Mouse (Mus musculus): ENCODE results near the gene Crabp2. TPM values are rescaled to one million over a fixed set of nuclear protein-coding genes. Genes with fewer than 3 reads are reported as not detected.
A peak's percentile ranks its signal among the peaks of the same experiment; 100 is the strongest.

Crabp2 gene
- polyA plus RNA-seq, 1 experiment, result not detected

GRCm38 (mm10) chr3:87919336-87920108 lies 28.9 kb upstream of the Crabp2 start, which contains the start of gene Mrpl24:
Gene Mrpl24 (plus strand): TSS chr3:87919506.
- H3K27ac ChIP-seq (ENCODE audit: insufficient read depth, low read depth, low read length), result peak within 1 kb of the TSS; percentile 33; the same call in 1 of the 2 replicates

GRCm38 (mm10) chr3:87920270-87920943 lies 28.1 kb upstream of the Crabp2 start:
- Histone ChIP-seq H3K4me3 (ENCODE audit: insufficient read depth, low read depth, low read length) (no peak overlapping the region), H3K27ac (ENCODE audit: insufficient read depth, low read depth, low read length) (no peak overlapping the region), H3K4me1 (ENCODE audit: control insufficient read depth, insufficient read depth, low read length) (no peaks in the 10 kb centered on the region)
- TF ChIP-seq CTCF (IDR thresholded peaks at IDR 0.05; ENCODE audit: insufficient read depth, low read depth, low read length), result no peak
- no peak for TF ChIP-seq POLR2A (IDR thresholded peaks at IDR 0.05; ENCODE audit: insufficient read depth, low read depth, low read length)
- WGBS, result 67% methylated on average over 9 of the region's 9 CpGs

More at GRCm38 (mm10) chr3:87919336-87920108, 28.9 kb upstream of the Crabp2 start, which contains the start of gene Mrpl24:
- no peaks in the 10 kb centered on the region for H3K4me1 ChIP-seq (ENCODE audit: control insufficient read depth, insufficient read depth, low read length)
- peak within 1 kb of the TSS; percentile 71 for H3K4me3 ChIP-seq (ENCODE audit: insufficient read depth, low read depth, low read length)
- no peak for TF ChIP-seq CTCF (IDR thresholded peaks at IDR 0.05; ENCODE audit: insufficient read depth, low read depth, low read length)
- TF ChIP-seq POLR2A (IDR thresholded peaks at IDR 0.05; ENCODE audit: insufficient read depth, low read depth, low read length), result no peak
- under 1% methylated on average over 30 of the region's 30 CpGs for WGBS

GRCm38 (mm10) chr3:87924996-87925395 lies 23.5 kb upstream of the Crabp2 start:
- H3K4me1 ChIP-seq (ENCODE audit: control insufficient read depth, insufficient read depth, low read length), result no peaks in the 10 kb centered on the region; the same call in 1 of the 2 replicates
- TF ChIP-seq POLR2A (IDR thresholded peaks at IDR 0.05; ENCODE audit: insufficient read depth, low read depth, low read length), result no peak
- TF ChIP-seq CTCF (IDR thresholded peaks at IDR 0.05; ENCODE audit: insufficient read depth, low read depth, low read length), result no peak
- H3K27ac ChIP-seq (ENCODE audit: insufficient read depth, low read depth, low read length), result no peak overlapping the region
- no peak overlapping the region for H3K4me3 ChIP-seq (ENCODE audit: insufficient read depth, low read depth, low read length)
- 90% methylated on average over 7 of the region's 7 CpGs for WGBS

- Histone ChIP-seq H3K4me1 (ENCODE audit: control insufficient read depth, insufficient read depth, low read length) (peaks cover 4% of the 10 kb centered on the region), H3K4me3 (ENCODE audit: insufficient read depth, low read depth, low read length) (no peak overlapping the region), H3K27ac (ENCODE audit: insufficient read depth, low read depth, low read length) (no peak overlapping the region)
- 90% methylated on average over 5 of the region's 5 CpGs for WGBS
- TF ChIP-seq POLR2A (IDR thresholded peaks at IDR 0.05; ENCODE audit: insufficient read depth, low read depth, low read length), result no peak
Measured at GRCm38 (mm10) chr3:87927452-87927851, 21.0 kb upstream of the Crabp2 start.

GRCm38 (mm10) chr3:87929341-87930077 lies 19.0 kb upstream of the Crabp2 start:
- Histone ChIP-seq H3K4me1 (ENCODE audit: control insufficient read depth, insufficient read depth, low read length) (peaks cover 5% of the 10 kb centered on the region), H3K27ac (ENCODE audit: insufficient read depth, low read depth, low read length) (peak overlapping the region; percentile 68; the same call in 1 of the 2 replicates), H3K4me3 (ENCODE audit: insufficient read depth, low read depth, low read length) (peak overlapping the region; percentile 81)
- 4% methylated on average over 26 of the region's 26 CpGs for WGBS
- TF ChIP-seq POLR2A (IDR thresholded peaks at IDR 0.05; ENCODE audit: insufficient read depth, low read depth, low read length) (no peak), CTCF (IDR thresholded peaks at IDR 0.05; ENCODE audit: insufficient read depth, low read depth, low read length) (no peak)

GRCm38 (mm10) chr3:87930078-87930795 lies 18.2 kb upstream of the Crabp2 start, which contains the start of the genes Isg20l2 and Rrnad1:
Gene Isg20l2 (plus strand): TSS chr3:87930314.
Gene Rrnad1 (minus strand): TSS chr3:87930717.
- Histone ChIP-seq H3K27ac (ENCODE audit: insufficient read depth, low read depth, low read length) (peak within 1 kb of the TSS; percentile 68; the same call in 1 of the 2 replicates), H3K4me3 (ENCODE audit: insufficient read depth, low read depth, low read length) (peak within 1 kb of the TSS; percentile 81), H3K4me1 (ENCODE audit: control insufficient read depth, insufficient read depth, low read length) (peaks cover 8% of the 10 kb centered on the region)
- under 1% methylated on average over 78 of the region's 78 CpGs for WGBS
- TF ChIP-seq CTCF (IDR thresholded peaks at IDR 0.05; ENCODE audit: insufficient read depth, low read depth, low read length), result peak; percentile 86
- TF ChIP-seq POLR2A (IDR thresholded peaks at IDR 0.05; ENCODE audit: insufficient read depth, low read depth, low read length), result peak; percentile 50

GRCm38 (mm10) chr3:87934026-87934425 lies 14.4 kb upstream of the Crabp2 start:
- TF ChIP-seq CTCF (IDR thresholded peaks at IDR 0.05; ENCODE audit: insufficient read depth, low read depth, low read length) (no peak), POLR2A (IDR thresholded peaks at IDR 0.05; ENCODE audit: insufficient read depth, low read depth, low read length) (no peak)
- WGBS, result 46% methylated on average over 5 of the region's 5 CpGs
- H3K4me1 ChIP-seq (ENCODE audit: control insufficient read depth, insufficient read depth, low read length), result peaks cover 13% of the 10 kb centered on the region
- H3K27ac ChIP-seq (ENCODE audit: insufficient read depth, low read depth, low read length), result no peak overlapping the region
- H3K4me3 ChIP-seq (ENCODE audit: insufficient read depth, low read depth, low read length), result no peak overlapping the region

- 45% methylated on average over 4 of the region's 4 CpGs for WGBS
- TF ChIP-seq POLR2A (IDR thresholded peaks at IDR 0.05; ENCODE audit: insufficient read depth, low read depth, low read length), result no peak
- no peak for TF ChIP-seq CTCF (IDR thresholded peaks at IDR 0.05; ENCODE audit: insufficient read depth, low read depth, low read length)
- H3K4me3 ChIP-seq (ENCODE audit: insufficient read depth, low read depth, low read length), result no peak overlapping the region
Measured at GRCm38 (mm10) chr3:87934501-87934900, 14.0 kb upstream of the Crabp2 start.

More at GRCm38 (mm10) chr3:87934501-87934900, 14.0 kb upstream of the Crabp2 start:
- no peak overlapping the region for H3K27ac ChIP-seq (ENCODE audit: insufficient read depth, low read depth, low read length)
- peaks cover 13% of the 10 kb centered on the region for H3K4me1 ChIP-seq (ENCODE audit: control insufficient read depth, insufficient read depth, low read length)

Measured in olfactory bulb, adult 2 months (tissue).